Mouse (Mus musculus) embryonic facial prominence, embryonic 10.5 days (tissue): ENCODE data around the gene Taok3. TPM values are rescaled to one million over a fixed set of nuclear protein-coding genes. Genes with fewer than 3 reads are reported as not detected.

ENCODE experiments used
- DNase-seq: peaks from one replicate; pipeline ENCODE4 v3.0.0-alpha.2; 2017; ENCODE audit warnings: low spot score
- H3K27ac ChIP-seq: fragments of 300-500 bp; sonication (generic); replicated peaks from 2 replicates; pipeline ENCODE4 v1.5.1; 2016; ENCODE audit warnings: mild to moderate bottlenecking
- H3K27me3 ChIP-seq: fragments of 300-500 bp; sonication (generic); replicated peaks from 2 replicates; pipeline ENCODE4 v1.6.1; 2016; ENCODE audit warnings: low read depth, mild to moderate bottlenecking; ENCODE audit not compliant: poor library complexity, severe bottlenecking
- H3K36me3 ChIP-seq: fragments of 300-500 bp; sonication (generic); replicated peaks from 2 replicates; pipeline ENCODE4 v1.6.1; 2016; ENCODE audit warnings: mild to moderate bottlenecking, moderate library complexity
- H3K4me1 ChIP-seq: fragments of 300-500 bp; sonication (generic); 2 replicates; pipeline ENCODE4 v1.6.1; 2016
- H3K4me3 ChIP-seq: fragments of 300-500 bp; sonication (generic); 2 replicates; pipeline ENCODE4 v1.5.1; 2016; ENCODE audit warnings: mild to moderate bottlenecking, moderate library complexity
- H3K9me3 ChIP-seq: fragments of 300-500 bp; sonication (generic); 2 replicates; pipeline ENCODE4 v1.6.1; 2016; ENCODE audit warnings: mild to moderate bottlenecking
- WGBS: fragments of 180-500 bp; shearing (Covaris S2); methylation state at CpG from one replicate; pipeline ENCODE4 v1.1.7; 2016; 5-methylcytosine and 5-hydroxymethylcytosine counted together
- polyA plus RNA-seq: library from polyadenylated mRNA; unstranded; fragments of >200 nt; fragmentation: Nextera tagmentation; extraction: Ambion mirVana; gene quantifications from 2 replicates; pipeline ENCODE4 v1.2.1, GENCODE M21; 2016

The Taok3 gene
- polyA plus RNA-seq, 1 experiment from 2014 or later, result 8.1 TPM

DNA sequence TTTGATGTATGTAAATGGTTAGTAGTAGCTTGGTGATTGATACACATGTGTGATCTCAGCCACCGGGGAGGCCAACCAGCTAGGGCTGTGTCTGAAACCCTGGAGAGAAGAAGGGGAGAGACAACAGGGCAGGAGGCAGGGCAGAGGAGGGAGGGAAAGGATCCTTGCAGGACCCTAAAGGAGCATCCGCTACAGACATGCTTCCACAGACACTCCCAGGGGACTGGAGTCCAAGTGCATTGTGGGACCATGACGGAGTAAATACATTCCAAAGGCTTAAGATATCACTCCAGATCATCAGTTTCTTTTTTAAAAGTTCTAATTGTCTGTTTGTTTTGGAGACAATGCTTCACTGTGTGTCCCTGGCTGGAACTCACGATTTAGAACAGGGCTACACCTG, 94.1 kb downstream of the Taok3 start:
- no peak for DNase-seq
- Histone ChIP-seq H3K36me3 (no peaks in the 10 kb centered on the region), H3K4me3 (no peak overlapping the region), H3K27ac (no peak overlapping the region; the same call in 1 of the 2 replicates), H3K9me3 (no peaks in the 10 kb centered on the region), H3K27me3 (no peaks in the 10 kb centered on the region), H3K4me1 (no peaks in the 10 kb centered on the region)
- WGBS, result 77% methylated on average over 4 of the region's 4 CpGs

GRCm38 (mm10) chr5:117231059-117231458, 111.1 kb downstream of the Taok3 start:
- H3K27ac ChIP-seq, result no peak overlapping the region
- H3K9me3 ChIP-seq, result no peaks in the 10 kb centered on the region
- no peaks in the 10 kb centered on the region for H3K27me3 ChIP-seq
- H3K36me3 ChIP-seq, result no peaks in the 10 kb centered on the region
- no peak for DNase-seq
- no peaks in the 10 kb centered on the region for H3K4me1 ChIP-seq
- 67% methylated on average over 12 of the region's 12 CpGs for WGBS
- H3K4me3 ChIP-seq, result no peak overlapping the region

GRCm38 (mm10) chr5:117236540-117236939, 116.6 kb downstream of the Taok3 start:
- H3K4me1 ChIP-seq, result peaks cover 13% of the 10 kb centered on the region

DNA sequence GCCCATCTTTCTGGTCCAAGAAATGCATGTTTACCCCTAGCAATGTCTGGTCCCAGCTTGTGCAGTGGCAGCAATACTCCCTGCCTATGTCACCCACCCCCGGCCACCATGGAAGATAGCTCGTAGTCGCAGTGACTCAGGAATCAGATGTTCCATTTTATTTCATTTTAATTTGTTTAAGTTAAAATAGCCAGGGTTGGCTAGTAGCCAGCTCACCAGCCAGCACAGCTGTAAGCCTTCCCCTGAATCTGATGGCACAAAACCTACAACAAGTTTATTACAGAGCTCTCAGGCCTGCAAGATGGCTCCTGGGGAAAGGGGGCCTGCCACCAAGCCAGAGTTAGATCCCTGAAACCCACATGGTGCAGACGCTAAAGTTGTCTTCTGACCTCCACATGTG, 119.2 kb downstream of the Taok3 start:
- no peaks in the 10 kb centered on the region for H3K9me3 ChIP-seq
- H3K27me3 ChIP-seq, result peaks cover 38% of the 10 kb centered on the region
- peaks cover 20% of the 10 kb centered on the region for H3K4me1 ChIP-seq
- no peak overlapping the region for H3K27ac ChIP-seq
- no peak for DNase-seq
- 88% methylated on average over 4 of the region's 4 CpGs for WGBS
- no peak overlapping the region for H3K4me3 ChIP-seq
- H3K36me3 ChIP-seq, result no peaks in the 10 kb centered on the region

More at GRCm38 (mm10) chr5:117236540-117236939, 116.6 kb downstream of the Taok3 start:
- H3K4me3 ChIP-seq, result no peak overlapping the region
- no peaks in the 10 kb centered on the region for H3K36me3 ChIP-seq
- no peak overlapping the region for H3K27ac ChIP-seq
- peaks cover 15% of the 10 kb centered on the region for H3K27me3 ChIP-seq
- no peaks in the 10 kb centered on the region for H3K9me3 ChIP-seq
- no peak for DNase-seq
- 65% methylated on average over 5 of the region's 5 CpGs for WGBS

DNA sequence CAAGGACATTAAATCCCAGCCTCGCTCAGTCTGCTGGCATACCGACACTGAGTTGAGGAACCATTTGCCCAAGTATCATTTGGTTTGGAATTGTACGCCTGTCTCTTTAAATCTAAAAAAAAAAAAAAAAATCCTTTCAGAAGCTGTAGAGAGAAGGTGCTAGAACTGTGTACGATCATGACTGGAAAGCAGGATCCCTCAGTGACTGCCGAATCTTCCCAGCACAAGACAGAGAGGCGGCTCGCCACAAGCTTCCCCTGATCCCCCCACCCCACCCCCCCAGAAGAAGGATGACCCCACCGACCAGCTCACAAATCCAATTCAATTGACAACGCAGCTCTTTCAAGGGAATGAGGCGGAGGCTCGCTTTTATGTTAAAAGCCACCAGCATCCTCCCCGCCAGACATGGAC, 120.4 kb downstream of the Taok3 start:
- H3K36me3 ChIP-seq, result no peaks in the 10 kb centered on the region
- peak overlapping the region; percentile 57 for H3K4me3 ChIP-seq
- H3K27me3 ChIP-seq, result peaks cover 38% of the 10 kb centered on the region
- 0 out of 2 replicates have a peak overlapping the region, but pooled peaks have one; percentile 24 for H3K27ac ChIP-seq
- no peak for DNase-seq
- H3K9me3 ChIP-seq, result no peaks in the 10 kb centered on the region
- WGBS, result 9% methylated on average over 12 of the region's 12 CpGs
- peaks cover 20% of the 10 kb centered on the region for H3K4me1 ChIP-seq

DNA sequence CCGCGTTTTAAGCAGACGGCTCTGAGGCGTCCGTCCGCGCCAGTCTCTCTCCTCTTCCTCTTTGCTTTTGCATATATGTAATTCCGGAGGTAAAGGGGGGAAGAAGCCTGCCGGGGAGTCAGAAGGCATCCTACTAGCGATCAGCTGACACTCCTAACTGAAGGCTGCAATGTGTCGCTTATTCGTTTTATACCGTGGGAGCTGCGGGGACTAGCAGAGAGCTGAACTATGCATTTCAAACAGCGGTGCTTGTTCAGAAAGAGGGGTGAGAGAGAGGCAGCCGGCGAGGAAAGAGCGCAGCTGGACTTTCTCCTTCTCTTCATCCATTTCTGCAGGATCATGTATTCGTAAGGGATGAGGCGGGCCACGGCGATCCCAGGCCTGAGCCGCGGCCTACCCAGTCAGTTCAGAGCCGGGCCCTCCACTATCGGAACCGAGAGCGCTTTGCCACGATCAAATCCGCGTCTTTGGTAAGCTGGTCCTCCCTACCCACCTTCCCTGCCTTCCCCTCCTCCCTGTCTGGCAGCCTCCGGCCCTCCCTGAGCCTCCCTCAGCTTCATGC, 120.9 kb downstream of the Taok3 start:
- Histone ChIP-seq H3K9me3 (no peaks in the 10 kb centered on the region), H3K36me3 (no peaks in the 10 kb centered on the region), H3K27ac (peak overlapping the region; percentile 69), H3K4me3 (peak overlapping the region; percentile 57), H3K27me3 (peaks cover 38% of the 10 kb centered on the region), H3K4me1 (peaks cover 20% of the 10 kb centered on the region)
- 2% methylated on average over 32 of the region's 32 CpGs for WGBS
- peak; percentile 44 for DNase-seq

DNA sequence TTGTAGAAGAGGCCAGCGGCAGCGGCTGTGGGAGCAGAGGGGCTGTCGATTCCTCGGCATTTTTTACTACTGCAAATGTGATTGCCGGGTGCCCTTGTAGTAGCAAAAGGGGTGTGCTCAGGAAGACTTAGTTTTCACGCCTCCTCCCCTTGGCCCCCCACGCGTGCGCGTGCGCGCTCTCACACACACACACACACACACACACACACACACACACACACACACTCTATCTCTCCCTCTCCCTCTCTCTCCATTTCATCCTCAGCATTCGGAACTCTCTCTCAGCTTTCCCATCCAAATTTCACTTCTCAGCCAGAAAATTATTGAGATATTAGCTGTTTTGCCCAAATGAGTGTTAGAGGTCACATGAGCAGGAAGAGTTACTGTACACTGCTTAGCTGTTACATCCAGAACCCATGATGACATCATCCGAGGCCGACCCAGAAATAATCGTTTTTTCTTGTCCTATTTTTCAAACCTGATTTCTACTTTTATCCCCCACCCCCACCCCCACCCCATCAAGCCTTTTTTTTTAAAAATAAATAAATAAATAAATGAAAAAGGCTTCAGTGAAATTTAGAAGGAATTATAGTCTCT, 122.1 kb downstream of the Taok3 start:
- DNase-seq, result no peak
- no peak overlapping the region; the same call in 1 of the 2 replicates for H3K4me3 ChIP-seq
- 73% methylated on average over 16 of the region's 16 CpGs for WGBS
- H3K36me3 ChIP-seq, result no peaks in the 10 kb centered on the region
- H3K9me3 ChIP-seq, result no peaks in the 10 kb centered on the region
- peaks cover 20% of the 10 kb centered on the region for H3K4me1 ChIP-seq
- H3K27me3 ChIP-seq, result peaks cover 38% of the 10 kb centered on the region
- no peak overlapping the region for H3K27ac ChIP-seq

- Histone ChIP-seq H3K27me3 (peaks cover 38% of the 10 kb centered on the region), H3K36me3 (no peaks in the 10 kb centered on the region), H3K9me3 (no peaks in the 10 kb centered on the region), H3K4me1 (peaks cover 20% of the 10 kb centered on the region), H3K27ac (no peak overlapping the region), H3K4me3 (peak overlapping the region; percentile 43)
- DNase-seq, result peak; percentile 19
- WGBS, result 27% methylated on average over 22 of the region's 22 CpGs
These were observed 122.9 kb downstream of the Taok3 start for GRCm38 (mm10) chr5:117242671-117243478.

- peaks cover 34% of the 10 kb centered on the region for H3K27me3 ChIP-seq
- H3K4me1 ChIP-seq, result peaks cover 22% of the 10 kb centered on the region
- no peaks in the 10 kb centered on the region for H3K9me3 ChIP-seq
- DNase-seq, result peak; percentile 22
- 78% methylated on average over 8 of the region's 8 CpGs for WGBS
- no peak overlapping the region for H3K27ac ChIP-seq
- H3K36me3 ChIP-seq, result no peaks in the 10 kb centered on the region
- no peak overlapping the region for H3K4me3 ChIP-seq
These were observed 125.2 kb downstream of the Taok3 start for GRCm38 (mm10) chr5:117245170-117245569.

- Histone ChIP-seq H3K27ac (no peak overlapping the region), H3K9me3 (no peaks in the 10 kb centered on the region)
- WGBS, result 40% methylated on average over 10 of the region's 10 CpGs
These were observed 128.4 kb downstream of the Taok3 start for GRCm38 (mm10) chr5:117248351-117248750.

GRCm38 (mm10) chr5:117250796-117251195, 130.9 kb downstream of the Taok3 start:
- no peak overlapping the region for H3K27ac ChIP-seq
- no peak for DNase-seq
- no peak overlapping the region for H3K4me3 ChIP-seq
- WGBS, result 78% methylated on average over 24 of the region's 24 CpGs
- H3K27me3 ChIP-seq, result no peaks in the 10 kb centered on the region
- no peaks in the 10 kb centered on the region for H3K36me3 ChIP-seq
- peaks cover 14% of the 10 kb centered on the region for H3K4me1 ChIP-seq
- H3K9me3 ChIP-seq, result no peaks in the 10 kb centered on the region

More at GRCm38 (mm10) chr5:117248351-117248750, 128.4 kb downstream of the Taok3 start:
- Histone ChIP-seq H3K36me3 (no peaks in the 10 kb centered on the region), H3K4me1 (peaks cover 14% of the 10 kb centered on the region), H3K27me3 (peaks cover 5% of the 10 kb centered on the region; the same call in 1 of the 2 replicates), H3K4me3 (no peak overlapping the region)
- DNase-seq, result no peak

- Histone ChIP-seq H3K4me3 (no peak overlapping the region), H3K36me3 (no peaks in the 10 kb centered on the region), H3K9me3 (no peaks in the 10 kb centered on the region), H3K27me3 (no peaks in the 10 kb centered on the region), H3K27ac (no peak overlapping the region), H3K4me1 (peaks cover 14% of the 10 kb centered on the region)
- WGBS, result 84% methylated on average over 3 of the region's 3 CpGs
- DNase-seq, result no peak
These were observed 131.8 kb downstream of the Taok3 start for GRCm38 (mm10) chr5:117251763-117252162.
